Mouse (Mus musculus) lung, embryonic 14.5 days (tissue): ENCODE data around the gene Mlxipl. TPM values are rescaled to one million over a fixed set of nuclear protein-coding genes. Genes with fewer than 3 reads are reported as not detected.
A peak's percentile ranks its signal among the peaks of the same experiment; 100 is the strongest.

Experiments used
- ATAC-seq: fragments of 200-750 bp; cut with Nextera tagmentation; 2 replicates; pipeline ENCODE4 v1.8.0; 2017; ENCODE audit warnings: mild to moderate bottlenecking, moderate TSS enrichment, moderate library complexity; ENCODE audit not compliant: insufficient read depth
- DNase-seq: peaks from one replicate; pipeline ENCODE4 v3.0.0-alpha.2; 2015
- H3K27ac ChIP-seq: fragments of 300-500 bp; sonication (generic); 2 replicates; pipeline ENCODE4 v1.5.1; 2014; ENCODE audit warnings: low read depth, mild to moderate bottlenecking, moderate library complexity
- H3K27me3 ChIP-seq: fragments of 300-500 bp; sonication (generic); 2 replicates; pipeline ENCODE4 v1.6.1; 2014; ENCODE audit warnings: low read length, control low read depth; ENCODE audit not compliant: insufficient read depth
- H3K36me3 ChIP-seq: fragments of 300-500 bp; sonication (generic); 2 replicates; pipeline ENCODE4 v1.6.1; 2014; ENCODE audit warnings: control low read depth; ENCODE audit not compliant: insufficient read depth
- H3K4me1 ChIP-seq: fragments of 300-500 bp; sonication (generic); 2 replicates; pipeline ENCODE4 v1.6.1; 2014; ENCODE audit warnings: antibody characterized with exemption, control low read depth; ENCODE audit not compliant: insufficient read depth
- H3K4me2 ChIP-seq: fragments of 300-500 bp; sonication (generic); 2 replicates; pipeline ENCODE4 v1.6.1; 2014; ENCODE audit warnings: mild to moderate bottlenecking
- H3K4me3 ChIP-seq: fragments of 300-500 bp; sonication (generic); 2 replicates; pipeline ENCODE4 v1.5.1; 2014; ENCODE audit warnings: low read depth, low read length
- H3K9ac ChIP-seq: fragments of 300-500 bp; sonication (generic); 2 replicates; pipeline ENCODE4 v1.6.1; 2014
- H3K9me3 ChIP-seq: fragments of 300-500 bp; sonication (generic); 2 replicates; pipeline ENCODE4 v1.6.1; 2016; ENCODE audit warnings: low read depth, low read length, control low read depth
- CTCF ChIP-seq: IDR thresholded peaks from 2 replicates; pipeline ENCODE4 v1.5.1; 2016; ENCODE audit warnings: antibody characterized with exemption, low read depth
- WGBS: fragments of 180-500 bp; shearing (Covaris S2); extraction: QIAGEN DNeasy Blood & Tissue Kit; methylation state at CpG from one replicate; pipeline ENCODE4 v1.1.7; 2014; 5-methylcytosine and 5-hydroxymethylcytosine counted together
- polyA plus RNA-seq: library from polyadenylated mRNA; unstranded; fragments of >200 nt; fragmentation: Nextera tagmentation; extraction: Ambion mirVana; gene quantifications from 2 replicates; pipeline ENCODE4 v1.2.1, GENCODE M21; 2014

The Mlxipl gene
- polyA plus RNA-seq, 1 experiment from 2014 or later: 2.1 TPM

DNA sequence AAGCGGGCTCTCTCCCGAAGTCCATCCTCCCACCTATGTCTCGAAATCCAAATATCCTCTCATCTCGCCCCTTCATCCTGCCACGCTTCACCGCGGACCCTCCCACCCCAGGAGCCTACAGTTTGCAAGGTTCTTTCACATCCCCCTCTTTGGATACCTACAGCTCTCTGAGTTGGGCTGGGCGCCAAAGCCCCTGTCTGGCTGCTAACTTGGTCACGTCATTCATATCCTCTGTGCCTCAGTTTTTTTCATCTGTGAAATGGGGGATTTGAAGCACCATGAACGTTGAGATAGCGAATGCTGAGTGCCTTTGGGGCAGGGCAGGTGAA, 11.2 kb upstream of the Mlxipl start:
- peak overlapping the region; percentile 90 for H3K4me3 ChIP-seq
- ATAC-seq (no peak), DNase-seq (no peak)
- TF ChIP-seq CTCF: no peak
- no peaks in the 10 kb centered on the region for H3K36me3 ChIP-seq
- under 1% methylated on average over 11 of the region's 11 CpGs for WGBS
- H3K4me1 ChIP-seq: peaks cover 1% of the 10 kb centered on the region; the same call in 1 of the 2 replicates
- H3K4me2 ChIP-seq: peak overlapping the region; percentile 79
- H3K27ac ChIP-seq: no peak overlapping the region
- peak overlapping the region; percentile 93; the same call in 1 of the 2 replicates for H3K9ac ChIP-seq
- H3K27me3 ChIP-seq: no peaks in the 10 kb centered on the region
- no peaks in the 10 kb centered on the region for H3K9me3 ChIP-seq

DNA sequence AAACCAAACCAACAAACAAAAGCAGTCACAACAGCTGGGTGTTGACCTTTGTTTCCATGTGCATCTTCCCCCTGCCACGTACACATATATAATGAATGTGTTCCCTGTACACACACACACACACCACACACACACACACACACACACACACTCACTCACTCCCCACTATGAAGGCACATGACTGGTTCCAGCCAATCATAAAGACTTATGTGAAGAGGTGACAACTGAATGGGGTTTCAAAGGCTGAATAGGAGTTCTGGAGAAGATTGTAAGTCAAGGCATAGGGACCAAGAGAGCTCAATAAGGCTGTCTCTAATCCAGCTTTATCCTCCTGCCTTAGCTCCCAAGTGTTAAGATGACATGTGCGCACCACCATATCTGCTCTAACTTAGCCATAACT, 10.1 kb upstream of the Mlxipl start:
- DNase-seq (no peak), ATAC-seq (no peak)
- WGBS: 88% methylated on average over 2 of the region's 2 CpGs
- H3K9me3 ChIP-seq: no peaks in the 10 kb centered on the region
- no peaks in the 10 kb centered on the region for H3K27me3 ChIP-seq
- H3K9ac ChIP-seq: no peak overlapping the region
- TF ChIP-seq CTCF: no peak
- H3K4me3 ChIP-seq: no peak overlapping the region
- H3K4me2 ChIP-seq: no peak overlapping the region
- no peak overlapping the region for H3K27ac ChIP-seq
- no peaks in the 10 kb centered on the region for H3K4me1 ChIP-seq
- H3K36me3 ChIP-seq: no peaks in the 10 kb centered on the region

DNA sequence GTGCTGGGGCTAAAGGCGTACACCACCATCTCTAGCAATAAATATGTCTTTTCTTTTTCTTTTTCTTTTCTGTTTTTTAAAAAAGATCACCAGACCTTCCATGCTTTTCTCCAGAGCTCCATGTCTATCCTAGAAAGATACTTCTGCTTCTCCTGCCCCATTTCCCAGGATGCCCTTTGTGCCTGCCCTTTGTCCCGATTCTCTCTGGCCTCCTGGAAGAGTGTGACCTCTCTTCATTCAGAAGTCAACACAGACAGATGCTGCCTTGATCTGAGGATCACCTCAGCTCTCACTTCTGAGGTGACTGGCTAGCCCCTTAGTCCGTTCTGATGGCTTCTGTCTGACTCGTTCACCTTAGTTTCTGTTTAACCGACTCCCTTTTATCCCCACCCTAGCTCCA, 9.2 kb upstream of the Mlxipl start:
- no peak for TF ChIP-seq CTCF
- H3K9ac ChIP-seq: no peak overlapping the region
- 87% methylated on average over 5 of the region's 5 CpGs for WGBS
- H3K4me1 ChIP-seq: no peaks in the 10 kb centered on the region
- DNase-seq (no peak), ATAC-seq (no peak)
- H3K36me3 ChIP-seq: no peaks in the 10 kb centered on the region
- H3K4me3 ChIP-seq: no peak overlapping the region
- H3K9me3 ChIP-seq: no peaks in the 10 kb centered on the region
- no peak overlapping the region for H3K4me2 ChIP-seq
- no peaks in the 10 kb centered on the region for H3K27me3 ChIP-seq
- no peak overlapping the region for H3K27ac ChIP-seq

DNA sequence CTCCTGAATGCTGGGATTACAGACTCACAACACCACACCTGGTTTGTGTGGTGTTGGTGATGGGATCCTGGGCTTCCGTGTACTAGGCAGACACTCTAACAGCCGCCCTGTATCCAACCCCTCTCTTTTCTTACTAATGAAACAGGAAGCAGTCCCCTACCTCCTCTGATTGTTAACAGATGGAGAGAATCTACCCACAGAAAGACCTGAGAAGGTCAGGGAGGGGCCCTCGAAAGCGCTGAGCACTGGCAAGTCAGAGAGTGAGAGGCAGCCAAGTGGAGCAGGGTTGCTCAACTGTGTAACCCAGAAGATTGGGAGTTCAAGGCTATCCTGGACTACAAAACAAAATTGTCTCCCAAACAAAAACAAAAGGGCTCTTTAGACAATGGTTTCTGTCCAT, 2.8 kb upstream of the Mlxipl start:
- H3K4me1 ChIP-seq: no peaks in the 10 kb centered on the region
- 46% methylated on average over 4 of the region's 4 CpGs for WGBS
- no peak for ATAC-seq
- H3K4me2 ChIP-seq: no peak overlapping the region
- peaks cover 37% of the 10 kb centered on the region for H3K27me3 ChIP-seq
- no peak overlapping the region for H3K9ac ChIP-seq
- no peaks in the 10 kb centered on the region for H3K9me3 ChIP-seq
- H3K27ac ChIP-seq: no peak overlapping the region
- H3K36me3 ChIP-seq: no peaks in the 10 kb centered on the region
- no peak for DNase-seq
- H3K4me3 ChIP-seq: no peak overlapping the region
- no peak for TF ChIP-seq CTCF

DNA sequence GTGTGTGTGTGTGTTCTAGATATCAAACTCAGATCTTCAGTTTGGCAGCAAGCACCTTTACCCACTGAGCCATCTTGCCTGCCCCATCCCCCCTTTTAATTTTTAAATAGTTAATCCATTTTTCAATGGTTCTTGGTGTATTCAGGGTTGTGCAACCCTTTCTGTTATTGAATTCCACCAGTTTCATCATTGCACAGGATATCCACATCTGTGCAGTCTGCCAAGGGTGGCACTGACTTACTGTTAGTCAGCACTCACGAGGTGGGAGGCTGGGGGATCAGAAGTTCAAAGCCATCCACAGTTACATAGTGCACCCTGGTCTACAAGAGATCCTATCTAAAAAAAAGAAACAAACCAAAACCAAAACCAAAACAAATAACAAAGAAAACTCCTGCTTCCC, 11.3 kb downstream of the Mlxipl start:
- H3K4me2 ChIP-seq: no peak overlapping the region
- WGBS: 42% methylated on average over 1 of the region's 1 CpGs
- H3K4me3 ChIP-seq: no peak overlapping the region
- no peaks in the 10 kb centered on the region for H3K36me3 ChIP-seq
- H3K27me3 ChIP-seq: peaks cover 3% of the 10 kb centered on the region
- DNase-seq (no peak), ATAC-seq (no peak)
- TF ChIP-seq CTCF: no peak
- H3K9me3 ChIP-seq: no peaks in the 10 kb centered on the region
- no peaks in the 10 kb centered on the region for H3K4me1 ChIP-seq
- no peak overlapping the region for H3K27ac ChIP-seq
- H3K9ac ChIP-seq: no peak overlapping the region

DNA sequence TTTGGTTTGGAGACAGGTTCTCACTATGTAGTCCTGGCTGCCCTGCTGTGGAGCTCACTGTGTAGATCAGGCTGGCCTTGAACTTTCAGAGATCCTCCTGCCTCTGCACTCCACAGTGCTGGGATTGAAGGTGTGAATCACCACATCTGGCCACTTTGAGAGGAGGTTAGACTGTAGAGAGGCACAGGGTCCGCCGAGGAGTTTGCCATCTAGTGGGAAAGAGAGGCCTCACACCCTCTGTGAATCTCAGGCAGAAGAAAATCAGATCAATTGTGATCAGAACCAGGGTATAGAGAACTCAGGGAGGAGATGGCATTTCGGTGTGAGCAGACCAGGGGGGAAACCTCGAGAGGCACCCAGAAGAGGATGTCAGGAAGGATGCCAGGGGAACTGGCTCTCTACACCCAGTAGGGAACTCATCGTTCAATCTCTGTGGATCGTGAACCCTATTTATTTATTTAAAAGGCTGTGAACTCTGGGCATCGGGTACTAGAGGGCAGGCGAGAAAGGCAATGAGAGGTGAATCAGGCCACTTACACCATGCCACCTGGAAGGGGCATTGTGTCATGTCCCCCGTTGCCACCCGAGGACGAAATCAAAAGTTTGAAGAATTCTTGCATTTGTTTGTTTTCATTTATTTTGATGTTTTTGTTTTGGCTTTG, 14.4 kb downstream of the Mlxipl start:
- Histone ChIP-seq H3K4me2 (no peak overlapping the region), H3K27ac (no peak overlapping the region), H3K9me3 (no peaks in the 10 kb centered on the region), H3K4me3 (no peak overlapping the region), H3K27me3 (peaks cover 35% of the 10 kb centered on the region), H3K9ac (no peak overlapping the region), H3K4me1 (no peaks in the 10 kb centered on the region), H3K36me3 (no peaks in the 10 kb centered on the region)
- peak; percentile 58 for TF ChIP-seq CTCF
- DNase-seq (peak; percentile 23), ATAC-seq (no peak)
- WGBS: 58% methylated on average over 11 of the region's 11 CpGs

DNA sequence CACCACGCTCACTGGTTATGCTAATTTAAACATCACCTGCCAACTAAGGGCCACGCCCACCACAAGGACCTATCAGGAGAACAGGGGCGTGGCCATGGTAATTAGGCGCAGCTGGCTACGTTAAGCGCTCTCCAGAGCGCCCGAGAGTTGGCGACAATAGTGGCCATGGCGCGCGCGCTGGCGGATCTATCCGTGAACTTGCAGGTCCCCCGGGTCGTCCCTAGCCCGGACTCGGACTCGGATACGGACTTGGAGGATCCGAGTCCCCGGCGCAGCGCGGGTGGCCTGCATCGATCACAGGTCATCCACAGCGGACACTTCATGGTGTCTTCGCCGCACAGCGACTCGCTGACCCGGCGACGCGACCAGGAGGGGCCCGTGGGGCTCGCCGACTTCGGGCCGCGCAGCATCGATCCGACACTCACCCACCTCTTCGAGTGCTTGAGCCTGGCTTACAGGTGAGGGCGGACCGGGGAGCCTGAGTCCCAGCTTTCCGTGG, 17.1 kb downstream of the Mlxipl start:
- H3K9me3 ChIP-seq: no peaks in the 10 kb centered on the region
- TF ChIP-seq CTCF: no peak
- no peaks in the 10 kb centered on the region for H3K4me1 ChIP-seq
- peak overlapping the region; percentile 38 for H3K9ac ChIP-seq
- peak overlapping the region; percentile 45 for H3K4me3 ChIP-seq
- no peaks in the 10 kb centered on the region for H3K36me3 ChIP-seq
- WGBS: under 1% methylated on average over 48 of the region's 48 CpGs
- DNase-seq: peak; percentile 95
- H3K27ac ChIP-seq: no peak overlapping the region
- H3K27me3 ChIP-seq: peaks cover 39% of the 10 kb centered on the region
- peak; percentile 90 for ATAC-seq
- peak overlapping the region; percentile 88 for H3K4me2 ChIP-seq
